Mouse (Mus musculus): ENCODE measurements around the gene Osgep.
"Not testable (repeated sequence)": the region's sequence is repeated elsewhere in the genome, so short reads cannot be mapped to it uniquely, and the experiment has no call there.

Gene Osgep

GRCm38 (mm10) chr14:50891621-50892020 lies 33.1 kb downstream of the Osgep start:
- DNase-seq (ENCODE audit: low spot score in 2 of 2), result no peak

DNA sequence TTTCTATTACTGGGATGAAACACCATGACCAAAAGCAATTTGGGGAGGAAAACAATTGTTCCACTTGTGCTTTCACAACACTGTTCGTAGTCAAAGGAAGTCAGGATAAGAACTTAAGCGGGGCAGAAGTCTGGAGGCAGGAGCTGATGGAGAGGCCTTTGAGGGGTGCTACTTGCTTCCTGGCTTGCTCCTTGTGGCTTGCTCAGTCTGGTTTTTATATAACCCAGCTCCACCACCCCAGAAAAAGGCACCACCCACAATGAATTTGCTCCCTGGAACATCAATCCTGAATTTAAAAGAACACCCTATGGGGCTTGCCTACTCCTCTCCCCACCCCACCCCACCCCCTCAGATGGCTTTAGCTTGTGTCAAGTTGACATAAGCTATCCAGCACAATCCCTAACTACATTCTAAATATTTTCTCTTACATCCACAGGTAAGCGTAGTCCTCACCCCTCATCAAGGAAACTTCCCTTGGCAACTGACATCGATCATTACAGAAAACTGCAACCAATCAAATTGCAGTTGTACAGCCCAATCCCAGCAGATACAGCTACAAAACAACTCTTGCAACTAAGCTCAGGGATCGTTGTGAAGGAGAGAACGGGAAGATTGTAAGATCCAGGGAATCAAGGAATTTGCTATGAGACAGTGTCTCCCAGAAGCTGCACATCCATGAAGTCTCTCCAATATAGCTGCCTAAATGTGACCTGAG lies 48.3 kb downstream of the Osgep start:
- DNase-seq (ENCODE audit: low spot score in 2 of 2), result peak; percentile 18

DNA sequence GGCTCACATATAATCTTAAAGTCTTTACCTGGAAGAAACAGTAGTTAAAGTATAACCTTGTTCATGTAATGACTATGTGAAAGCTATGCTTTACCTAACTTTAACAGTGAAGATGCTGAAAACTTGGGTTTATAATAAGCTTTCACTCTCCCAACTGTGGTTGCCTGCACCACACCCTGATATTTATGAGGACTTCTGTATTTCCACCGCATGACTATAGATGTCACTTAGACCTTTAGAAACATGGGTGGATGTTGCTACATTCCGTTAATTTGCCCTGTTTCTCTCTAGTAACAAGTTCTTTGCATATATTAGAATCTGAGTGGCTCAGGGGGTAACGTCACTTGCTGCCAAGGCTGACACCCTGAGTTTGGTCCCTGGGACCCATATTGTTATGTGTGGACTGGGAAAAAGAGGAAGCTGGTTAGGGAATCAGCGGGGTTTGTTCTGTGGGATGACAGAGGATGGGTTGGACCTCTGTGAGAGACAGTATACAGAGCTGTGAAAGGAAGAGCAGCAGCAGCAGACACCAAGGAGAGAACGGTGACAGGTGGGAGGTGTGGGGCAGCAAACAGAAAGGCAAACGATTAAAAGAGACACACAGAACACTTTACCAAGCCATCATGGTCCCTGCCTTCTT lies 49.0 kb downstream of the Osgep start:
- DNase-seq (ENCODE audit: low spot score in 2 of 2), result peak in 1 of 2 experiments; percentile 14

- no peak for DNase-seq (ENCODE audit: low spot score in 2 of 2)
Measured at GRCm38 (mm10) chr14:50875175-50875574, 49.5 kb downstream of the Osgep start.

GRCm38 (mm10) chr14:50871284-50871683 lies 53.4 kb downstream of the Osgep start:
- DNase-seq (ENCODE audit: low spot score in 2 of 2), result no peak

- no peak for DNase-seq (ENCODE audit: low spot score in 2 of 2)
Measured at GRCm38 (mm10) chr14:50870805-50871143, 53.9 kb downstream of the Osgep start.

- peak; percentile 41 to 53 for DNase-seq (ENCODE audit: low spot score in 2 of 2)
Measured at GRCm38 (mm10) chr14:50869889-50870804, 54.5 kb downstream of the Osgep start, which contains the start of gene Tep1. TSS of gene Tep1 (minus strand) at chr14:50870560.

- DNase-seq (ENCODE audit: low spot score in 2 of 2), result no peak
Measured at GRCm38 (mm10) chr14:50868656-50869055, 56.0 kb downstream of the Osgep start.

DNA sequence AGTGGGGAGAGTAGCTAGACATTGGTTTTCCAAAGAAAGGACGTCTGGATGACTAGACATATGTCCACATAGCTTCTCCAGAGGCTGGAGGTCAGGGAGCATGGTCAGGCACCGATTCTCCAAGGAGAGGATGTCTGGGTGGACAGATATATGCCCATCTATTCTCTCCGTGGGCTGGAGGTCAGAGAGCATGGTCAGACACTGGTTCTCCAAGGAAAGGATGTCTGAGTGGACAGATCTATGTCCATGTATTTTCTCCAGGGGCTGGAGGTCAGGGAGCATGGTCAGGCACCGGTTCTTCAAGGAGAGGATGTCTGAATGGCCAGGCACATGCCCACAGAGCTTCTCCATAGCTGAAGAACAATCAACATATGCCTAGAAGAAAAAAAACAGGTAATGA lies 56.5 kb downstream of the Osgep start:
- DNase-seq (ENCODE audit: low spot score in 2 of 2), result no peak

- no peak for DNase-seq (ENCODE audit: low spot score in 2 of 2)
Measured at GRCm38 (mm10) chr14:50866966-50867365, 57.7 kb downstream of the Osgep start.

GRCm38 (mm10) chr14:50865005-50865404 lies 59.7 kb downstream of the Osgep start:
- DNase-seq (ENCODE audit: low spot score in 2 of 2), result not testable (repeated sequence)

DNA sequence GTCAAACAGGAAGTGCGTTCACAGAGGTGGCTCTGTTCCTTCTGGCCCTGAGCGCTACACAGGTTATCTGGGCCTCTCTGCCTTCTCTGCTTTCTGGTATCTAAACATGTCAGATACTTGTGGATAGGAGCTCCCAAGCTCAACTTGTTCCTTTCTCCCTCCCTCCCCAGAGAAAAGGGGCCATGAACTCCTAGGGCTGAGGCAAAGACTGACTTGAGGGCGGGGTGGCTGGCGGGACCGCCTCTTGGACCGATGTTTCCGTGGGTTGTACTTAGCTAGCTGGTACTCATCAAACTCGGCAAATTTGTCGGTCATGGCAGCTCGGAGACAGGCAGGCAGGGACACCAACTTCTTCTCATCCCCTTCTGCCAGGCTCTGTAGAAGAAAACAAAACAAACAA lies 62.1 kb downstream of the Osgep start:
- no peak for DNase-seq (ENCODE audit: low spot score in 2 of 2)
